Mouse (Mus musculus) thymus, postnatal 36 days (tissue): ENCODE measurements around the gene Rgl1.

ENCODE experiments used
- DNase-seq, 2 experiments: peaks; one replicate each; pipeline ENCODE4 v3.0.0; 2022; ENCODE audit warnings: mixed read lengths in 2 of 2

Rgl1 gene

GRCm38 (mm10) chr1:152713924-152714323 lies 52.2 kb downstream of the Rgl1 start:
- no peak for DNase-seq

- no peak for DNase-seq
Observed at GRCm38 (mm10) chr1:152711037-152711436, 55.1 kb downstream of the Rgl1 start.

- DNase-seq: no peak
Observed at GRCm38 (mm10) chr1:152707560-152707959, 58.6 kb downstream of the Rgl1 start.

- no peak for DNase-seq
Observed at GRCm38 (mm10) chr1:152703941-152704340, 62.2 kb downstream of the Rgl1 start.

GRCm38 (mm10) chr1:152702920-152703319 lies 63.2 kb downstream of the Rgl1 start:
- DNase-seq: no peak

GRCm38 (mm10) chr1:152701066-152701465 lies 65.1 kb downstream of the Rgl1 start:
- DNase-seq: no peak

- DNase-seq: no peak
Observed at GRCm38 (mm10) chr1:152697341-152697740, 68.8 kb downstream of the Rgl1 start.

GRCm38 (mm10) chr1:152695491-152695890 lies 70.7 kb downstream of the Rgl1 start:
- DNase-seq: no peak

- DNase-seq: no peak
Observed at GRCm38 (mm10) chr1:152689968-152690367, 76.2 kb downstream of the Rgl1 start.

- DNase-seq: no peak
Observed at GRCm38 (mm10) chr1:152687733-152688181, 78.4 kb downstream of the Rgl1 start.

- DNase-seq: no peak
Observed at GRCm38 (mm10) chr1:152687099-152687730, 78.9 kb downstream of the Rgl1 start.

GRCm38 (mm10) chr1:152685531-152685930 lies 80.6 kb downstream of the Rgl1 start:
- DNase-seq: no peak

- DNase-seq: no peak
Observed at GRCm38 (mm10) chr1:152682368-152683194, 83.6 kb downstream of the Rgl1 start.

- no peak for DNase-seq
Observed at GRCm38 (mm10) chr1:152681676-152682367, 84.3 kb downstream of the Rgl1 start.

GRCm38 (mm10) chr1:152681116-152681515 lies 85.0 kb downstream of the Rgl1 start:
- DNase-seq: no peak

- peak; percentile 60 to 65 for DNase-seq
Observed at GRCm38 (mm10) chr1:152678451-152678850, 87.7 kb downstream of the Rgl1 start.

- no peak for DNase-seq
Observed at GRCm38 (mm10) chr1:152677482-152678211, 88.5 kb downstream of the Rgl1 start.

GRCm38 (mm10) chr1:152669446-152670180 lies 96.5 kb downstream of the Rgl1 start:
- no peak for DNase-seq

- DNase-seq: no peak
Observed at GRCm38 (mm10) chr1:152660436-152660835, 105.7 kb downstream of the Rgl1 start.

GRCm38 (mm10) chr1:152659961-152660360 lies 106.2 kb downstream of the Rgl1 start:
- no peak for DNase-seq

GRCm38 (mm10) chr1:152656601-152657000 lies 109.5 kb downstream of the Rgl1 start:
- DNase-seq: no peak

GRCm38 (mm10) chr1:152654851-152655250 lies 111.3 kb downstream of the Rgl1 start:
- DNase-seq: no peak
